Mouse (Mus musculus) cortical plate, adult 2 months (tissue): ENCODE results near the gene Zbtb3.

Source experiments
- CTCF ChIP-seq: fragments of 200-500 bp; IDR thresholded peaks from 2 replicates; pipeline ENCODE4 v1.5.1; 2011; ENCODE audit warnings: mild to moderate bottlenecking, control low read depth, low read length; ENCODE audit not compliant: insufficient read depth; ENCODE audit errors: extremely low read depth
- POLR2A ChIP-seq: fragments of 200-500 bp; IDR thresholded peaks from 2 replicates; pipeline ENCODE4 v1.6.1; 2011; ENCODE audit warnings: mild to moderate bottlenecking, low read length, control low read depth; ENCODE audit not compliant: insufficient read depth; ENCODE audit errors: extremely low read depth

DNA sequence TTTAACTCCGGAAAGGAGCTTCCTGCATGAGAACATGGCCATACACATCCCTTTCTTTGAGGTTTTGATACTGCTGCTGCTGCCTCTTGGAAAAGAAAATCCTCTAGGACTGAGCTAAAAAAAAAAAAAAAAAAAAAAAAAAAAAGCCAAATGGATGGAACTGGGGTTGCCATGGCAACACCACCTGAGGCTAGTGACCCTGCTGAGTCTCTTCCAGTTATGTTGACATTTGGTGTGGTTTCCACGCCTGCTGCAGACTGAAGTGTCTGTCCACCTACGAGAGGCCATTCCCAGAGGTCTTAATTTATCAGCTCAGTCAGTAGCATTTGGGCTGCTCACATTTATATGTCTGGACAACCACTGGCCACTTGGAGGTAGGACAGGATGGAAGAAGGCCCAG, 13.8 kb upstream of the Zbtb3 start:
- TF ChIP-seq CTCF (no peak), POLR2A (no peak)
